Mouse (Mus musculus): ENCODE measurements around the gene Lcn2.

Lcn2 gene

DNA sequence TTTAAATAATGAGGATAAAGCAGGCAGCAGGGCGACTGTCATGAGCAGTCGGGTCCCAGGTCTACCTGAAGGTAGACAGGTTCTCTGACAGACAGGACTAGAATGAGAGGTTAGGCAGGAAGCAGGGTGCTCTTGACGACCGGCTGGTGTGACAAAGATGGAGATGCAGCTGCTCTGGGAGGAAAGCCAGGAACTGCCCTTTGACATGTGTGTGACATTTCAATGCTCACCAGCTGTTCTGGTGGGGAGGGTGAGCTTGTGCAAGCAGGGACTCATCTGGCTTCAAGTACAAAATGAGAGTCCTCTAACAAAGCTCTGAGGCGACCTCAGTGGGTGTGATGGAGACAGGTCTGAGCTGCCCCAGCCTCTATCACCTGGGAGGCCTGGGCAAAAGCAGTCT, 25.9 kb upstream of the Lcn2 start:
- no peak for DNase-seq (ENCODE audit: low spot score in 2 of 2)

DNA sequence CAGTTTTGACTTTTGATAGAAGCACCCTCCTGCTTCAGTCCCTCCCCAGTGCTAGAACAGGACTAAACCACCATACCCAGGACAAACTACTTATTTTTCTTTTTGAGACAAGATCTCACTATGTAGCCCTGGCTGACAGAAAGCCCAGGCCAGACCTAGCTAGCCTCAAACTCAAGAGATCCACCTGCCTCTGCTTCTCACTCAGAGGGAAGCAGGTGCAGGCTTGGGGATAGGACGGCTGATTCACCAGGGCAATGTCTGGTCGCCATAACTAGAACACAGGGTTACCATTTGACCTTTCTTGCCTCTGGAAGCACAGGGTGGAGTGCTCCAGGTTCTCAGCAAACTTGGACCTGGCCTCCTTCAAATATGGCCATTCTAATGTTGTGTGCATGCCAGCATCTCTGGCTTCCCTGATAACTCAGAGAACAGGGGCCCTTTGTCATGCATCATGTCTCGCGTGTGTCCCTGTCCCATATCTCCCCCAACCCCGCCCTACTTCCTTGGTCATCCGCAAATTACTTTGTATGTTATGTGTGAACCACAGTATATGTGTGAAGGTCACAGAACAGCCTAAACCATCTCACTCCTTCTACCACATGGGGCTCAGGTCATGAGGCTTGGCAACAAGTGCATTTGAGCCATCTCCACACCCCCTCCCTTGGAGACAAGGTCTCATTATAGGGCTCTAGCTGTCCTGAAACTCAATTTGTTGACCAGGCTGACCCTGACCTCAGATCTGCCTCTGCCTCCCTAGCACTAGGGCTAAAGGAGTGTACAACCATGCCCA, 24.9 kb upstream of the Lcn2 start:
- DNase-seq (ENCODE audit: low spot score in 2 of 2) = no peak

DNA sequence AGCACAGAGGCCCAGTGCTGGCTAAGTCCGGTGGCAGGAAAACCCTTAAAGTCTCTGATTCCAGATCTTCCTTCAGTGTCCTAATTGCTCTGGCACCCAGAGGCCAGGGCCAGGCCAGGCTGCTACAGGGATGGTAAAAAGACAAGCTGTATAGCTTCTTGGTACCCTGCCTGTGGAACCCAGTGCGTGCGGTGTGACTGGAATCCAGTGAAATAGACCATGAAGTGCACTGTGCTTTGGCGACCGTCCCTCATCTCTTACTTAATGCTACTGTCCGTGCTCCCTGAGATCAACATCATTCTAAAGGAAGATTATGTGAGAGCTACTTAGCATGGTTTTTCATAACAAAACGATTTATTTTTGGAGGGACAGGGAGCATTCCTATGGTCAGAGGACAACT, 23.4 kb upstream of the Lcn2 start:
- no peak for DNase-seq (ENCODE audit: low spot score in 2 of 2)

DNA sequence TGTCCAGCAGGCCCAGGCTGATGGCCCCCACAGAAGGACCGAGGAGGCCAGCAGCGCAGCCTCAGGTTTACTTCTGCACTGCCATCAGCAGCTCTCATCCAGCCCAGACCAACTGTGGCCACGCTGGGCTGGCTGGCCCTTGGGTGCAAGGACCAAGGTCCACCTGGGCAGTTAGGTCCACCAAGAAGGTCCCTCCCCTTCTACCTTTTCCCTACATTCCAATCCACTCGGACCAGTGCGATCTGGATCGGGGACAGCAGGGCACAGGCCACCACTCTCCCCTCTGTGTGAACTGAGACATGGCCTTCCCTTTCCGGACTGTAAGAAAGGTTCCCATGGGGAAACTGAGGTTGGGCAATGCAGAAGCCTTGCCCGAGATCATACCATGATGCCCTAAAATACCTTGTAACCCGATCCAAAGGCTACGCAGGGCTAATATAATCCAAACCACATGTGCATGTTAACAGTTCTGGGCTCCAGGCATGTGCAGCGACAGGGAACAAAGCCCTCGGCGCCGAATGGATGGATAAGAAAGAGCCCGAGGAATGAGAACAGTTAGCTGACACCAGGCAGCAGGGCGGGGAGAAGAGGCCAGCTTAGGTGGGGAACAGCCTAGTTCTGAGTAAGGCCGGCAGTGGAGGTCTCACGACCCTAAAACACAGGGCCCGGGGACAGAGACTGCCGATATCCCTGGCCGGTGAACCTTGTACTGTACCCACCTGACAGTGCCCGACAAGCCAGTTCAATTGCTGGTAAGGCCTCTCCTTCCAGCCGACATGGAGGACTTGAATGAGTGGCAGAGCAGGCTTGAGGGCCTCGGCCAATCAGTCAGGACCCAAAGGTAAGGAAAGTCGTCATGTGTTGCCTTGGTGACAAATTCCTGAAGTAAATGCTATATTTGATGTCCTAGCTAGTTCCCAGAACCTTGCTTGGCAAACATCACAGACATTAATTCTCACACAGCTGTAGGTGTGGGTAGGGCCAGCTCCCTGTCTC, 20.7 kb upstream of the Lcn2 start:
- no peak for DNase-seq (ENCODE audit: low spot score in 2 of 2)

DNA sequence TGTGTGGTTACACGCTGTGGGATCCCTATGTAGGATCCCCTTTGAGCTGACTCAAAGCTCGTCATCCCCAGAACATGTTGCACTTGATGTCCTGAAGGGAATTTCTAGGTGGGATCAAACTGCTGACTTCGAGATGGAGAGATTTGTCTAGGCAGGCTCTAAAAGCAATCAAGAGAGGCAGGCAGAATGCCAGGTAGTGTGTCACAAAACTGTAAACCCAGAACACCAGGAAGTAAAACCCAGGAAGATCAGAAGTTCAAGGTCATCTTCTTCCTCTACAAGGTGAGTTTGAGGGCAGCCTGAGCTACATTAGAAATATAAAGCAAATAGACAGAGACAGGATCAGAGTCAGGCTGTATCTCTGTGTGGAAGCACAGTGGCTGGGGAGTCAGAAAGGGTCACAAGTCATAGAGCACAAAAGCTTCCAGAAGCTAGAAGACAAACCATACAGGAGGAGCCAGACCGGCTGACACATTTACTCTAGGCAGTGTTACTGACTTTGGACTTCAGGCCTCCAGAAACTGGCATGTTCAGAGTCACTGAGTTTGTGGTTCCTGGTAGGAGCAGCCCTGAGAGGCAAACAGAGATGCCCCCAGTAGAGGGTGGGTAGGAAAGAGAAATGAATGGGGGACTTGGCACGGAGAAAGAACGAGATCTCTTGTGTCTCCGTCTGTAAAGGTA, 19.2 kb upstream of the Lcn2 start:
- DNase-seq (ENCODE audit: low spot score in 2 of 2) = no peak

DNA sequence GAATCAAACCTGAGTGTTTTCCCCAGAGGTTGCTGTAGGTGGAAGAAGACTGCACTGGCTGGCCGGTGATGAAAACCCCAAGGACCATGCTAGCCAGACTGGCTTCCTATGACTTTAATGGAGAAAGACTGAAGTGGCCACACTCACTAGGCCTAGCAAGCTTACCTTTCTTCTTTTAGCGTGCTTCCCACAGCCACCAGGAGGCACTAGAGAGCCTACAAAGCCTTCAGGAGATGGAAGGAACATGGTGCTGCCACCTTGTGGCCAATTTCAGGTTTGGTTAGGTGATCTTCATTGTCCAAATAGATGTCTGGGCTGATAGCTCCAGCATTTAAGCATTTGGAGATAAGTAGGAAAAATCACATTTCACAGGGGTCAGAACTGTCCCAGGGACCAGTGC, 16.6 kb upstream of the Lcn2 start:
- peak; percentile 93 to 99 for DNase-seq (ENCODE audit: low spot score in 2 of 2)

DNA sequence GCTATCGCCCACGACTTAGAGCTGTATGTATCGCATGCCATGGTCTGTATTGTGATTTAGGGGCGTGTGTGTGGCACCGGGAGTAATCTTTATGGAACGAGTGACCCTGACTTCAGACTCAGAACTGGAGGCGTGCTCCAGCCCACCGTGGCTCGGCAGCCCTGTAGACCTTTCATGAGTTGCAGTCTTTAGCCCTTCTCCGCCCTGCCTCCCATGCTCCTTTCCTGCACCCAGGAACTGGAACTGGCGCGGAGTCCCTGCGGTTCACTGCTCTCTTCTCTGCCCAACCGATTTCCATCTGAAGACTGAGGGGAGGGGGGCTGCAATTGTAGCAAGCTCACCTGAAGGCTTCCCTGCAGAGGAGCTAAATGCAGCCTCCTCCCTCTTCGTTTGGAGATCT, 8.6 kb upstream of the Lcn2 start:
- DNase-seq (ENCODE audit: low spot score in 2 of 2) = no peak

DNA sequence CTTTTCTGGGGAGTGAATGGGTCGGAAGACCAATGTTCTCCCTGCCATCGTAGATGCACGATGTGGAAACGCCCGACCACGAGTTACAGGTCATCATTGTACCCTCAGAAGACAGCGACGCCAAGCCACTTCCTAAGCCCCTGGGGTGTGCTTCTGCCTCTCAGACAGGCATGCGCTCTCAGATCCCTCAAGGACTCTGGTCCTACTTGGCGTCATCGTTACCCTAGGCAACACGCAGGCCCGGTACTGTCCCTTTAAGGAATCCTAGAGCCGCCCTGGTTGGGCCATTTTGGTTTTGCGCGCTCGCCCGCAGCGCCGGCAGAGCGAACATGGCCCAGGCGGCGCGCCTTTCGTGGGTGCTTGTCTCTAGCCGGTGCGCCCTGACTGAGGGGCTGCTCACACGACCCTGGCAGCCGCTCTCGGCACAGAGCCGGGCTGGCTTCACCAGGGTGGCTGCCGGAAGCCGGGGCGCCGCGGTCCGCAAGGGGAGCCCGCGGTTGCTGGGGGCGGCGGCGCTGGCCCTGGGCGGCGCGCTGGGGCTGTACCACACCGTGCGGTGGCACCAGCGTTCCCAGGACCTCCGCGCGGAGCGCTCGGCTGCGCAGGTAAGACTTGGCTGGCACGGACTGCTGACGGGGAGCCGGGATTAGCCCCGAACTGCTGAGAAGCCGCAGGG, 8.0 kb upstream of the Lcn2 start:
- DNase-seq (ENCODE audit: low spot score in 2 of 2) = peak; percentile 79 to 89

DNA sequence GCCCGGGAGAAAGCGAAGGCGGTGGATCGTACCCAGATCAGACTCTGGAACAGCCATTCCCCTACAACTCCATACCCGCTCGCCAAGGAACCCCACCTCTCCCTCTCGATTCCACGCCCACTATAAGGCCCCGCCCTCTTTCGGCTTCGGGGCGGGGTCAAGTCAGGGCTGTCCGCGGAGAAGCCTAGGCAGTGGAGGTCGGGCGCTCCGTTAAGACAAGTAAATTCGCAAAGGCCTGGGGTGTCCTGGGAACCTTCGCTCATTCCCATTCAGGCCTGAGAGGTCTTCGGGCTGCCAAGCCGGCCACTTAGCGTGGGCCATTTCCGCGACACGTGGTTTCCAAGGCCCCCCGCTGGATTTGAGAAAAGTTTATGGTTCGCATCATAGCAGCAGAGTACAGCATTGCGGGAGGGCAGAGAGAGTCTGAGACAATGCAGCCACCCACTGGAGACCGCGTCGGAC, 7.5 kb upstream of the Lcn2 start, which contains the start of gene Ptges2:
Ptges2 (plus strand) TSS at position 413 of the 462 bp plus-strand sequence.
- peak; percentile 93 to 95 for DNase-seq (ENCODE audit: low spot score in 2 of 2)

DNA sequence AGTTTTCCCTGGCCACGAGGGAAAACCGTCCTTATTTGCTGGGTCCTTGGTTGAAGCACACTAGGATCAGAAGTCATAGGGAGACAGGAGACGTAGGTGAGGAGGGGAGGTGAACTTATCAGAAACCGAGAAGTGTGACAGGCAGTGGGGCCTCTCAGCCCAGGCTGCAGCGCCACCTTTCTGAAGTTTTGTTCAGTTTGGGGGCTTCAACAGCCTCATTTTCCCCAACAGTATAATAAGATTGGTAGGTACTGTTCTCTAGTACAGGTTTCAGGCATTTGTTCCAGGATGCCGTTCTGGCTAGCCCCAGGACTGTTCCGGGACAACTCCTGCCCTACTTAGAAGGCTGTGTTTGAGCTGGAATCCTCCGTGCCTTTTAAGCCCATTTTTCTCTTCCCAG, 6.9 kb upstream of the Lcn2 start:
- DNase-seq (ENCODE audit: low spot score in 2 of 2) = peak; percentile 59 to 76

DNA sequence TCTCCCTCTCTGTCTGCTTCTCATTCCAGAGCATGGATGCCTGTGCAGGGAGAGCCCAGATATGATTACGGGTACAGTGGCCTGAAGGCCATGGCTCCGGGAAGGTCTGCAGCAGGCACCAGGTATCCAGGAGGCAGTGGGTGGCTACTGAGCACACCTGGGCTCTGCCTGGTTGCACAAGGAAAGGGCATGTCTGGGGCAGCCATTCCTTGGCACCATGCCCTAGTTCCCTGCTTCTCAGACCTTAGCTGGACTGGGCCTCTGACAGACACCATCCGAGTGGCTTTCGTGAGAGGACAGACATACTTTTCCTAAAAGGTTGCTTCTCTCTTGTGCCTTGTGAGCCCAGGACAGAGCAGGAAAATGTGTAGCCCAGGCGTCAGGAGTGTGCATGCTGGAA, 4.0 kb upstream of the Lcn2 start:
- DNase-seq (ENCODE audit: low spot score in 2 of 2) = no peak

DNA sequence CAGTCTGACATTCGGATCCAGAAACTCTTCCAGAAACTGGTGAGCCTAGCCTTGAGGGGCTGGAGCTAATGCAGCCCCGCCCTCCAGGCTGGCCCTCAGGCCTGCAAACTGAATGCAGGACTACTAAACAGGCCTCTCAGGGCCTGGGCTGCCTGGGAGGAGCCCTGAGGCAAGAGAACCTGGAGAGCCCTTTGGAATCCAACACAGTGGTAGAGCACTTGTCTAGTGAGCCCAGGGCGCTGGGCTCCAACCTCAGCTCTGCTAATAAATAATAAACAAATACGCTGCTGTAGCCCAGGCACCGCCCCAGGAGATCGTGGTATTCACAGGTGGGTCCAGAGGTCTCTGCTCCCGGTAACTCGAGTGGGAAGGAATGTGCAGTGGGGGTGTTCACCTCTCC, 2.8 kb upstream of the Lcn2 start:
- DNase-seq (ENCODE audit: low spot score in 2 of 2) = no peak

DNA sequence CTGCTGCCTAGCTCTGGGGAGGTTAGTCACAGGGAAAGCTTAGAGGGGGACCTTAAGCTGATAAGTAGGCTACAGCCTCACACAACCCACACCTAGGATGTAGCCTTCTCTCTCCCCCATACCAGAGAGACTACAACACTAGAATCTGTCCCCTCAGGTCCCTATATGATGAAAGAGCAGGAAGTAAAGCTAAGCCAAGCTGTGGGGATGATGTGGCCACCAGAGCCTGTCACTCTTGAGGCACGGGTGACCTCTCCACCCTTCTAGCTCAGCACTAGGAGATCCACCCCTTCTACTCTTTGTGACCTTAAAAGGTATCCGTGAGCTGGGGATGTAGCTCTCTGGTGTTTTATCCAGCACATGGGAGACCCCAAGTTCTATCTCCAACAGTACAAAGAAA, 1.1 kb upstream of the Lcn2 start:
- DNase-seq (ENCODE audit: low spot score in 2 of 2) = no peak

DNA sequence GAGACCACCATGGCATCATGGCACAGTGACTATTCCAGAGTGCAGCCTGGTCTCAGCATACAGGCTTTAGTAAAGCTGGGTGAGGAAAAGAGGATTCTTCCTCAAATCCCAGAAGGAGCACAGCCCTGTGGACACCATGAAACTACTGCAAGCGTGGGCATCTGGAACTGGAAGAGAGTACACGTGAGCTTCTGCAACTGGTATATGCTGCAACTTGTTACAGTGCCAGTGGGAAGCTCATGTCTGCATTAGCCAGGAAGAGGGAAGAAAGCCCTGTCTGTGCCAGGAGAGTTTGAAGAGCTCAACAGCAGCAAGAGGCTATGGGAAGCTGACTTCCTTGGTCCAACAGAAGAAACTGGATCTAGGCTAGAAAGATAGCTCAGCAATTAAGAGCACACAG, 5.4 kb downstream of the Lcn2 start:
- no peak for DNase-seq (ENCODE audit: low spot score in 2 of 2)

DNA sequence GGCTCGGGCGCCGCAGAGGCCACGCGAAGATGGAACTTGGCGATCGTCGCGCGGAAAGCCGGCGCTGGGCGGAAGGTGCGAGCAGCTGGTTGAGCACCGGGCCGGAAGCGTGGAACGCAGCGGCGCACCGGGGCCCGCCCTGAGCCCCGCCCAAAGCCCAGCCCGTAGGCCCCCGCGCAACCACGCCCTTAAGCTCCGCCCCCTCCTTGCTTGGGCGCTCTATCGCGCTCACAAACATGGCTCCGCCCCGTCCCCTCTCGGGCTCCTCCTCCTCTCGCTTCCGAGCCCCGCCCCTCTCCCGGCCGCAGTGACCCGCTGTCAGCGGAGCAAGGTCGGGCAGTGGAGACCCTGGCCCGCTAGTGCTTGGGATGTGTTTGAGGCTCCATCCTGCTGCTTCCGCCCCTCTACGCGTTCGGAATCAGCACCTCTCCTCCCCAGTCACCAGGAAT, 6.3 kb downstream of the Lcn2 start, which contains the start of gene 1110008P14Rik:
1110008P14Rik (minus strand) TSS at position 164 of the 449 bp plus-strand sequence.
- DNase-seq (ENCODE audit: low spot score in 2 of 2) = peak; percentile 98 to 99

DNA sequence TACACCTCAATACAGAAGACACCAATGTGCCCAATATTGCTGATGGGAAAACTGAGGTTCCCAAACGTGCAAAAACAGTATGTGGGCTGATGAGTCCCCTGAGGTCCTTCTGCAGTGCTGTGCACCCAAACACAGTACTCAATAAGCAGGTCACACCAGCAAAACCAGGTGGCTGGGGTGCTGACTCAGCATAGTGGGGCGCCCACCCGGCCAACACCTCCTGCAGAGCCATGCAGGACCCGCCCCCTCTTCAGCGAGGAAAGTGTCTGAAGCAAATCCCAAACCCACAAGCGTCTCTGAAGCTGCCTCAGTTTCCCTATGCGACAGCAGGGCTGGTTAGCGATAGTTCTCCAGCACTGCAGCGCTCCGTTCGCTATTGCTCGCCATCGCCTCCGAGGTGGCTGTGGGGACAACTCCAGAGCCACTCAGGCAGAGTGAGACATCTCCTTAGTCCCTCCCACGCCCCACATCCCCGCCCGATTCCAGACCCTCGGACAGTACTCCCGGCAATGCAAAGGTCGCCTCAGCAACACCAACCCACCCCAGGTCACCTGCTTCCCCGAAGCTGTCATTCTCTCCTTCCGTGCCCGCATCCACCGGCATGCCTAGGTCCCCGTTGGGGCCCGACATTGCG, 6.8 kb downstream of the Lcn2 start:
- peak in 1 of 2 experiments; percentile 42 for DNase-seq (ENCODE audit: low spot score in 2 of 2)

DNA sequence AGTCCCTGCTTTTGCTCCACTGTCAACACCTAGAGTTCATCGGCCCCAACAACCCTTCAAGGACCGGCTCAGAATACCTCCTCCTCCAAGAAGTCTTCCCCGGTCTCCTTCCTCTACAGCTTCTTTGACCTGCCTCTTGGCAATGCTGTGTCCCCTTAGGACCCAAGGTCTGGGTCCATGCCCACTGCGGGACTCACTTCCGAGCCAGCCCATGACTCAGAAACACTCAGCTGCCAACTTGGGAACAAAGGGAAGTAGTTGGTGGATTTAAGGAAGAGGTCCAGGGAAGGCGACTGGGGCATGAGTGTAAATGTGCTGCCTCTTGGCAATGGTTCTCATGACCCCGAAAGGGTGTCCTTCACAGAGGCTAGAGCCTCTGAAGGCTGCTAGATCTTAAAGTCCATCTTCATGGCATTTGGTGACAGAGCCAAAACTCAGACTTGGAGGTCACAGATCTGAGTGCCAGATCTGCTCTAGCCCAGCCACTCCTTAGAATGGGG, 8.0 kb downstream of the Lcn2 start:
- no peak for DNase-seq (ENCODE audit: low spot score in 2 of 2)

DNA sequence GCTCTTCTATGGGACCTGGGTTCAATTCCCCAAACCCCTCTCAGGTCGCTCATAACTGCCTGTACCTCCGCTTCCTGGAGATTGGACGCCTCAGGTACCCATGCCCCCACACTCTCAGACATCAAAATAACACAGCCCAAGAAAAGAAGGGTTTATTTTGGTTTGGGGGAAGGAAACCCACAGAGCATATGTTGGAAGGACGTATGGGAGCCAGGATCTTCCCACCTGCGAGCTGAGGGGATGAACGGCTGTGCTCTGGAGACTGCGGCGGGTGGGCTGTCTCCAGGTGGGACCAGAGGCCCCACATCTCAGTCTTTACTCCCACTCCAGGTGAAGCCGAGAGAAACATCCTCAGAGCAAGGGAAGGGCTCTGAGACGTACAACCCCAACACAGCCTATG, 11.1 kb downstream of the Lcn2 start:
- DNase-seq (ENCODE audit: low spot score in 2 of 2) = no peak

DNA sequence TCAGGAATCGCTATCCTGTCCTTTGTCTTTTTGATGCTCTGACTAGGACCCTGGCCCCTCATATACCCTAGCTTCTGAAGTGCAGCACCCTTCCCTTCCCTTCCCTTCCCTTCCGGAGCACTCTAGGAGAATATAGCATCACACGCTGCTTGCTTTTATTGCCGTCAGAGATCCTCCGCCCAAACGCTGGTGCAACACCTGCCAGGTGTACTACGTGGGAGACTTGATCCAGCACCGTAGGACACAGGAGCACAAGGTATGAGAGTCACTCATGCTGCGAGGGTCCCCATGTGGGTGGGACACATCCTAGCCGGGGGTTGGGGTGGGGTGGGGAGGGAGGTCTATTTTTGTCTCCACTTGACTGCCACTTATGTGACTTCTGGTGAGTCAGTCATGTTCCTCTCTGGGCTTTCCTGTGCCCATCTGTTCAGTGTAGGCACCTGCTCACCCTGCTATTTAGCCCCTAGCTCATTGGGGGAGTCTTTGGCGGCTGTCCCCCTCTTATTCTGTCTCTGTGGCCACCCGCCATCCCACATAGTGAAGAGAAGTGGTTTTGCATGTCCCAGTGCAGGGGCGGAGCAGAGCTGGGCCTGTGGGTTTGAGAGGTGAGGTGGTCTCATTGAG, 12.6 kb downstream of the Lcn2 start:
- DNase-seq (ENCODE audit: low spot score in 2 of 2) = no peak

DNA sequence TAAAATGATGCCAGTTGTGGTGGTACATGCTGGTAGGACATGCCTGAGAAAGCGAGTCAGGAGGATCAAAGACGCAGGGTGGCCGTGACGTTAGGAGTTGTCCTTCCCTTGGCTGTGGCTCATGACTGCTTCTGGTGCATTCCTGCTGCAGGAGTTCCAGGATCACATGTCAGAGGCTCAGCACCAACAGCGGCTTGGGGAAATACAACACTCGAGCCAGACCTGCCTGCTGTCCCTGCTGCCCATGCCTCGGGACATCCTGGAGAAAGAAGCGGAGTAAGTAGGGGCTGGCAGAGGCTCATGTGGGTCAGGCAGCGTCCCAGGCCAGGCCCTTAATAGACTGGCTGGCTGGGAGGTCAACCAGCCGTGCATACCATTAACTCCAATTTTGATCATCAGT, 13.9 kb downstream of the Lcn2 start:
- no peak for DNase-seq (ENCODE audit: low spot score in 2 of 2)
